Mouse (Mus musculus) brain, embryonic 14.5 days (tissue): ENCODE measurements around the gene Abcd1.
A peak's percentile ranks its signal among the peaks of the same experiment; 100 is the strongest.

Experiments
- CTCF ChIP-seq: fragments of 200-500 bp; IDR thresholded peaks from 2 replicates; pipeline ENCODE4 v1.5.1; 2012; ENCODE audit warnings: inconsistent platforms, mild to moderate bottlenecking, moderate library complexity, borderline replicate concordance; ENCODE audit not compliant: insufficient read depth, insufficient read length; ENCODE audit errors: extremely low read depth
- POLR2A ChIP-seq: fragments of 200-500 bp; IDR thresholded peaks from 2 replicates; pipeline ENCODE4 v1.6.1; 2012; ENCODE audit warnings: mild to moderate bottlenecking, inconsistent platforms, borderline replicate concordance; ENCODE audit not compliant: poor library complexity, insufficient read depth, insufficient read length, severe bottlenecking; ENCODE audit errors: extremely low read depth

DNA sequence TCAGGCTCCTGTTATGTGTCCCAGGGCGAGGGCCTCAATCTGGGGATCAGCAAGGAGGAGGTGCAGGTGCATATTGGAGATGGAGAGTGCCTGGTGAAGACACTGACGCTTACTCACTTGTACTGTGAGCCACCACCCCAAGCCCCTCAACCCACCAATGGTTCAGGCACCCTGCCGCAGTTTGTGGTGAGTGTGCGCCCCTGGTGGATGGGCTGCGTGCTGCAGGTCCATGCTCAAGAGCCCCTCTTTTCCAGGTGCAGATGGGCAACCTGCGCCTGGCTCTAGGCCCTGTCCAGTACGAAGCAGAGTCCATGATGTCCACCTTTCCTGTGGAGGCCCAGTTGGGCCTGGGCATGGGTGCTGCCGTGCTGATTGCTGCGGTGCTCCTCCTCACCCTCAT, 50.9 kb downstream of the Abcd1 start:
- TF ChIP-seq CTCF (peak; percentile 47; the same call in 1 of the 2 replicates), POLR2A (no peak)
